Mouse (Mus musculus) cerebellum, adult 2 months (tissue): ENCODE data around the gene Robo1. TPM values are rescaled to one million over a fixed set of nuclear protein-coding genes. Genes with fewer than 3 reads are reported as not detected.

ENCODE experiments used
- DNase-seq, 2 experiments: peaks; one replicate each; pipeline ENCODE4 v3.0.0; 2021
- H3K27ac ChIP-seq: fragments of 200-500 bp; 2 replicates; pipeline ENCODE4 v1.5.1; 2012; ENCODE audit warnings: low read length, control low read depth, inconsistent platforms; ENCODE audit not compliant: insufficient read depth
- H3K27me3 ChIP-seq: fragments of 200-500 bp; 2 replicates; pipeline ENCODE4 v1.6.1; 2012; ENCODE audit warnings: inconsistent platforms, mild to moderate bottlenecking, low read length, moderate library complexity; ENCODE audit not compliant: control insufficient read depth, insufficient read depth
- H3K4me1 ChIP-seq: fragments of 200-500 bp; 2 replicates; pipeline ENCODE4 v1.6.1; 2011; ENCODE audit warnings: low read length; ENCODE audit not compliant: control insufficient read depth, insufficient read depth
- H3K4me3 ChIP-seq: fragments of 200-500 bp; replicated peaks from 2 replicates; pipeline ENCODE3; 2011; ENCODE audit warnings: mild to moderate bottlenecking, low read depth, low read length, control low read depth; ENCODE audit not compliant: insufficient read depth
- CTCF ChIP-seq: fragments of 200-500 bp; IDR thresholded peaks from 2 replicates; pipeline ENCODE4 v1.5.1; 2011; ENCODE audit warnings: low read depth, mild to moderate bottlenecking, control low read depth, low read length, moderate library complexity, borderline replicate concordance; ENCODE audit not compliant: insufficient read depth
- POLR2A ChIP-seq: fragments of 200-500 bp; IDR thresholded peaks from 2 replicates; pipeline ENCODE4 v1.6.1; 2011; ENCODE audit warnings: low read length, control low read depth, borderline replicate concordance; ENCODE audit not compliant: insufficient read depth
- WGBS: fragments of 180-500 bp; shearing (Covaris S2); methylation state at CpG from one replicate; pipeline ENCODE4 v1.1.7; 2018; 5-methylcytosine and 5-hydroxymethylcytosine counted together
- polyA plus RNA-seq: library from polyadenylated mRNA; depleted of rRNA; stranded (reverse); fragments of >200 nt; gene quantifications from 2 replicates; pipeline ENCODE4 v1.2.3, GENCODE M21; 2012

Gene Robo1
- polyA plus RNA-seq, 1 experiment, result 13.0 TPM

DNA sequence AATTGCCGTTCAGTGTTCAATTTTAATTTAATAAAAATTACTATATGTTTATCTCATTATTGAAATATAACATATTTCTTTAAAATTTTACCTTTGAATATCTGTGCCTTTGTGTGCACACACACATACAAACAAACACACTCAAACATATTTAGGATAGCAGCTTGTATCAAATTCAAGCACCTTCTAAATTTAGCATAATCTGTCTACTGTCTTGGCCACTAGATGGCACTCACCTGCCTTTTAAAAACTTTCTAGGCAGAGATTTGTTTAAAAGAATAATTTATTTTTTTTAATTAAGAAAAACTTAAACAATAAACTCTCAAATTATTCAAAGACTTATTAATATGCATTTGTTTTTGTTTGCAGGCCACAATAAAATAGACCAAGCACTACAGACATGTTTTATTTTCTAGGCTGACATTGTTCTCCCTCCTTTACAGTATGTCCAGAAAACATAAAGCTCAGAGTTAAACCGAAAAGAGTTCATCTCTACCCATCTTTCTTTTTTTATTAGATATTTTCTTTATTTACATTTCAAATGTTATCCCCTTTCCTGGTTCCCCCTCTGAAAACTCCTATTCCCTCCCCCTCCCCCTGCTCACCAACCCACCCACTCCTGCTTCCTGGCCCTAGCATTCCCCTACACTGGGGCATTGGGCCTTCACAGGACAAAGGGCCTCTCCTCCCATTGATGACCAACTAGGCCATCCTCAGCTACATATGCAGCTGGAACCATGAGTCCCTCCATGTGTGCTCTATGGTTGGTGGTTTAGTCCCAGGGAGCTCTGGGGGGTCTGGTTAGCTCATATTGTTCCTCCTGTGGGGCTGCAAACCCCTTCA lies 48.6 kb downstream of the Robo1 start:
- DNase-seq, result peak in 1 of 2 experiments; percentile 2
- Histone ChIP-seq H3K4me1 (no peaks in the 10 kb centered on the region), H3K27ac (no peak overlapping the region), H3K4me3 (no peak overlapping the region), H3K27me3 (no peaks in the 10 kb centered on the region)
- 81% methylated on average over 2 of the region's 2 CpGs for WGBS
- TF ChIP-seq CTCF (no peak), POLR2A (no peak)

DNA sequence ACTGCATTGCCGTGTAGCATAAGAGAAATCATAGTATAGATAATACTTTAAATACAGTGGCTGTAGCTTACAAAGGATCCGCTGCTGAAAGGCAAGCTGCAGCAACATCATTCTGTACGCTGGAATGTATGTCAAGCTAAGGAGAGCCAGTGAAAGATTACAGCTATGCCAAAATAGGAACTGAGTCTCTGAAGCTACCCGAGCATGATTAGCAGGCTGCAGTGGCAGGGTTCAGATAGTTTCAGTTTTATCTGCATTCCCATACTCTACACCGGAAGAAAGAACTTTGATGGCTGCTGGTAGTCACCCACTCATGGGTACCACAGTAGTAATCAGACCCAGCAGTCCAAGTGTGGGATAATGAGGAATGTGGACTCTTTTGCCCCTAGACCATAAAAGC lies 68.8 kb downstream of the Robo1 start:
- 83% methylated on average over 5 of the region's 5 CpGs for WGBS
- Histone ChIP-seq H3K27me3 (no peaks in the 10 kb centered on the region), H3K4me3 (no peak overlapping the region), H3K27ac (no peak overlapping the region), H3K4me1 (no peaks in the 10 kb centered on the region)
- DNase-seq, result no peak
- no peak for TF ChIP-seq POLR2A
- TF ChIP-seq CTCF, result no peak

GRCm38 (mm10) chr16:72381819-72382218 lies 73.7 kb downstream of the Robo1 start:
- Histone ChIP-seq H3K27ac (no peak overlapping the region), H3K27me3 (no peaks in the 10 kb centered on the region), H3K4me3 (no peak overlapping the region), H3K4me1 (no peaks in the 10 kb centered on the region)
- DNase-seq, result no peak
- TF ChIP-seq CTCF, result no peak
- no peak for TF ChIP-seq POLR2A
- 93% methylated on average over 6 of the region's 6 CpGs for WGBS

DNA sequence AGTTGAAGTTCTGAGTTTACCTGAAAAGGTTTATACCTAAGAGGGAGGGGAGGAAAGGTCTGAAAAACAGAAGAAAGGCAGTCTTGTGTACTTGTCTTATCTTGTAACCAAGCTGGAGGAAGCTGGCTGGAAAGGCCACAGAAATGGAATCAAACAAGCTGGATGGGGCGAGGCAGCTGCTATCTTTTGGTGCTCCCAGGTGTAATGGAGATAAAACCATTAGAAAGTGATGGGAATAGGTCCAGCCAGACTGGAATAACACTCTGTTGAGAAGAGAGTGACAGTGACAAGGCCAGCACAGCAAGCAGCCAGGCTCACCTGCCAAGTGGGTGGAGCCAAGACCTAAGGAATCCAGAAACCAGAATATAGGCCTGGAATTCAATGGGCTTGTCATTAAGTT lies 75.5 kb downstream of the Robo1 start:
- TF ChIP-seq POLR2A, result no peak
- no peak for TF ChIP-seq CTCF
- 55% methylated on average over 1 of the region's 1 CpGs for WGBS

DNA sequence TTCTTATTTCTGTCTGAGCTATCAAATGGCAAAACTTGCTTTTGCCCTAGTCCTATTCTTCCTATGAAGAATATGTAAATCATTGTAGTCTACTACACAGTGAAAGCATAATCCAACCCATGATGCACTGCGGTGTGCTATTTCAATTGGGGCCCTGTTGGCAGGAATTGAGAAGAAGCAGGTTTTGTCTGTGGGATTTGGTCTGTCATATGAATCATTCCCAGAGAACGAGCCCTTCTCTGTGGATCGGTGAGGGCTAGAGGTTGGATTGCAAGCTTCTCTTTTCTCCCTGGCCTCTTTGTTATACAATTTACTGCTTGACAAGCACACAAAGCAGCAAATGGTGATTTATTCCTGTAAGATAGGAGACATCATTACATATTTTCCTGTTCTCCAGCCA lies 85.4 kb downstream of the Robo1 start:
- no peak overlapping the region for H3K27ac ChIP-seq
- H3K27me3 ChIP-seq, result no peaks in the 10 kb centered on the region
- no peaks in the 10 kb centered on the region for H3K4me1 ChIP-seq
- 73% methylated on average over 3 of the region's 3 CpGs for WGBS
- H3K4me3 ChIP-seq, result no peak overlapping the region
- no peak for DNase-seq
- TF ChIP-seq CTCF (no peak), POLR2A (no peak)

More for the DNA sequence above, 75.5 kb downstream of the Robo1 start:
- Histone ChIP-seq H3K27ac (no peak overlapping the region), H3K4me3 (no peak overlapping the region), H3K4me1 (no peaks in the 10 kb centered on the region), H3K27me3 (no peaks in the 10 kb centered on the region)
- DNase-seq, result no peak

DNA sequence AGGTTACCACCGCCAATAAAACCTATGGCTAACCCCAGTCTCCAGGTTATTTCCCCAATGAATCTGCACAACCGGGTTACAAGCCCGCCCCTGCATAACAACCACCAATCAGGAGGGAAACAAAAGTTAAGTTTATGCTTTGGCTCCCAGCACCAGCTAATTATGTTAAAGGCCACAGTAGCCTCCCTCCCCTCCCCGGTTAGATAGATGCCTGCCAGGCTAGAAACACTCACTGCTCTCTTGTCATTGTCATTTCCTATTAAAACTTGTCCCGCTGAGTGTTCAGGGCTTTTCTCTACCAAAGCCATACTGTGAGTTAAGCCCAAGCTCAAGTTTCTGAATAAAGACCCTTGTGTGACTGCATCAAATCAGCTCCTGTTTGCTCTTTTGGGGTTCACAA lies 90.7 kb downstream of the Robo1 start:
- H3K27ac ChIP-seq, result no peak overlapping the region
- WGBS, result 57% methylated on average over 5 of the region's 5 CpGs
- H3K4me1 ChIP-seq, result no peaks in the 10 kb centered on the region
- TF ChIP-seq CTCF (no peak), POLR2A (no peak)
- DNase-seq, result no peak
- no peak overlapping the region for H3K4me3 ChIP-seq
- no peaks in the 10 kb centered on the region for H3K27me3 ChIP-seq

DNA sequence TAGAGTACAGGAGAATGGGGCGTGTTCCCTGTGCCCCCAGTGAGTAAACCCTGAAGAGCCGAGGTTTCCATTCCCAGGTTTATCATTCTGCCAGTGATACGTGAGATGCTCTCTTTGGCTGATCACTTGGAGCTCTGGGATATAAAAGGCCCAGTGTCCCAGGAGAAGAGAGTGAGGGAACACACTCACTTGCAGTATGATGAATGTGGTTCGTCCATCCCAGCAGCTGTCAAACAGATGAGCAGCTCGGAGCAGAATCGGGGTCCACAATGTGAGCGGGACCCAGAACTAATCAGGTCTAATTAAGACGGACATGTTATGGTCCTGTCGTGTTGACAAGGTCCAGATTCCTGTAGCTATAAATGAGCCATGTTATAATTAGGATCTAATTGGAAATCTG lies 94.3 kb downstream of the Robo1 start:
- no peak for DNase-seq
- WGBS, result 6% methylated on average over 9 of the region's 9 CpGs
- no peaks in the 10 kb centered on the region for H3K4me1 ChIP-seq

GRCm38 (mm10) chr16:72409820-72410219 lies 101.7 kb downstream of the Robo1 start:
- no peaks in the 10 kb centered on the region for H3K27me3 ChIP-seq
- DNase-seq, result no peak
- H3K4me1 ChIP-seq, result no peaks in the 10 kb centered on the region
- WGBS, result 68% methylated on average over 1 of the region's 1 CpGs
- no peak overlapping the region for H3K4me3 ChIP-seq
- H3K27ac ChIP-seq, result no peak overlapping the region
- TF ChIP-seq CTCF (no peak), POLR2A (no peak)

More for the DNA sequence above, 94.3 kb downstream of the Robo1 start:
- Histone ChIP-seq H3K27ac (no peak overlapping the region), H3K4me3 (no peak overlapping the region), H3K27me3 (no peaks in the 10 kb centered on the region)
- TF ChIP-seq CTCF (no peak), POLR2A (no peak)
